Mouse (Mus musculus): ENCODE data around the gene Olfr1241.

Olfr1241 gene

GRCm38 (mm10) chr2:89487026-89487425 is at the start of gene Olfr1241:
TSS of gene Olfr1241 (minus strand) at chr2:89487126.
- DNase-seq = no peak

DNA sequence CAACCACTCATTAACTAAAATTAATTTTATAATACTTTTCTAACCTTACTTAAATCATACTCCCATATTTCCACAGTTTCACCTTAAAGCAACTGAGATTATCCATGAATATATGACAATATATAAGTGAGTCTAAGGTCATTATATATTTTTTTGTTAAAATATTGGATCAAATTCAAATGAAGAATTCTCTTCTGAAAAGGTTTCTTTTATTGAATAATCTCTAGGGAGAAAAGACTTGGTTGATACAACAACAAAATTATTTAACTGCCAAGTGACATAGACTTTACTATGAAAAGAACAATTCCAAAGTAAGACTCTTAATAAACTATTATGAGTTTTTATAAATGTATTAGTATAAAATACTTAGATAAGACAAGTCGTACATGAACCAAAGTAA is 44.5 kb upstream of the Olfr1241 start, which contains the start of gene Olfr1243:
Gene Olfr1243, minus strand, starts transcription at position 101 of the 400 bp plus-strand sequence.
- no peak for DNase-seq

DNA sequence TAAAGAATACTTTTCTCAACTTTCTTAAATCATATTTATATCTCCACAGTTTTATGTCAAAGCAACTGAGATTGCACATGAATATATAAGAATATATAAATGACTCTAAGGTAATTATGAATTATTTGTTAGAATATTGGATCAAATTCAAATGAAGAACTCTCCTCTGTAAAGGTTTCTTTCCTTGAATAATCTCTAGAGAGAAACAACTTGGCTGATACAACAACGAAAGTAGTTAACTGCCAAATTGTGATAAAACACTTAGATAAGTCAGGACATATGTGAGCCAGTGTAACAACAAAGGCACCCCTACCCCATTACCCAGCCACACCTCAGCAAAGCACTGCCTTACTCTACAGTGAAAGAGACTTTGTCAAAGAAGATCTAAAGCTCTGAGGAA is 11.3 kb upstream of the Olfr1241 start, which contains the start of gene Olfr1242:
Gene Olfr1242, minus strand, starts transcription at position 101 of the 400 bp plus-strand sequence.
- no peak for DNase-seq

DNA sequence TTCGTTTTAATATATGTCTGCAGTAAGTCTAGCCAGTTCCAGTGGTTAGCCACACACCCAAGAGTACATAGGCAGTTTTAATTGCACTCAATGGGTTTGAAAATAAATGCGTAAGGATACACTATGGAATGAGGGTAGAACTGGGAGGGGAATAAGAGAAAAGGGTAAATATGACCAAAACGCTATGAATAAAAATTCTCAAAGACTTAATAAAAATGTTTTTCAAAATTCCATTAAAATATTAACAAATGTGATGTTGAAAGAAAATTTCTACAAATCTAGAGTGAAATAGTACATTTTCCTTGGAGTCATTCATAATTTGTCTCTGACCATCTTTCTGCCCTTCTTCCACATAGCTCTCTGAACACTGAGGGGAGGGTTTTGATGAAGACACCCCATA is 44.0 kb downstream of the Olfr1241 start, which contains the start of gene Olfr1240:
Gene Olfr1240, minus strand, starts transcription at position 101 of the 400 bp plus-strand sequence.
- no peak for DNase-seq

Data from lung, postnatal 14 days (tissue).